ENCODE assay signal across 22 mouse cellular contexts in the genomic region with DNA sequence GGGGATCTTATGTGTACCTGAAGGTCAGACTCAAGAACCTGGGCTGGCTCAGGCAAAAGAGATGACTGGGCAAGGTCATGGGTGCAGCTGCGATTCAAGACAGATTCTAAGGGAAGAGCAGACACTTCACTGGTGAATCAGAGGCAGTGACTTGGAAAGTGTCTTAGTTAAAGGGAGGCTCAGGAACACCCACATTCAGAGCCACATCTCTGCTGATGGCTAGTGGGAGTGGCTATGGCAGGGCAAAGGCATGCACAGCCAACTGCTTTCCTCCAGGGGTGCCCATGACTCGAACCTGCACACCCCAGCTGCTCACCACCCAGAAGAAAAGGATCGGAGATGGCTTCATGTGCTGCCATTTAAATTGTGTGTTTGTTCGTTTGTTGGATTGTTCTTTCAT.
DNase-seq lines count a peak whose midpoint lies in the region; ATAC-seq and TF ChIP-seq lines count a peak whose summit lies in the region.
"Had no signal": no experiment of that assay in that cellular context is flagged by ENCODE, and none has a peak within 500 bp of the region (broad histone marks: within the 10 kb centered on the region; RNA-seq: fewer than 3 reads in every experiment).

No protein-coding gene starts in this region.

- in situ Hi-C loops in Patski (cut with MboI; ENCODE audit: low pct_unique_long_range_greater_than_20kb) = no loop called here

- TF ChIP-seq CTCF in Patski (IDR thresholded peaks at IDR 0.05) = no peak

- peak; percentile 40 for ATAC-seq in Patski
- ATAC-seq: activated CD4-positive, CD25-positive, alpha-beta regulatory T cell, adult 4 months; forebrain, embryonic 13.5 days; forebrain, embryonic 16.5 days; hindbrain, postnatal 0 days; inflammation-experienced regulatory T-cells, adult 6 months; intestine, embryonic 16.5 days had no signal

- CTCF ChIA-PET in Patski (lab: Charles Lee) = no interaction called here

- peaks cover 11% of the 10 kb centered on the region for H3K27me3 ChIP-seq in Patski

- peak; percentile 44 for DNase-seq in 3134 (ENCODE audit: extremely low read depth, insufficient read length, low spot score)
- DNase-seq in ES-CJ7 (ENCODE audit: low read depth, low spot score) = peak; percentile 60
- peak; percentile 10 for DNase-seq in Patski (ENCODE audit: low read depth, low spot score)
- peak; percentile 72 for DNase-seq in brain, adult 2 months (ENCODE audit: low read depth, low spot score)
- no peak for DNase-seq in urinary bladder, postnatal 25 days (ENCODE audit: low spot score)
- DNase-seq in spleen, postnatal 10 days (ENCODE audit: low spot score in 2 of 2) = no peak
- no peak for DNase-seq in left cerebral cortex, adult 9 months (ENCODE audit: low spot score in 2 of 2)
- DNase-seq: adrenal gland, adult 8-10 months; adrenal gland, postnatal 25 days; cerebellum, adult 18-20 months; cerebellum, adult 9-10 months; cerebellum, postnatal 14 days; gastrocnemius, postnatal 25 days; heart, adult 18-20 months; heart, postnatal 10 days; heart, postnatal 36 days had no signal

- POLR2A ChIA-PET in Patski (lab: Charles Lee) = interaction anchor here (0.6 kb wide), 1 partner anchor 838 kb away, joined by 8 read pairs; no protein-coding TSS in a partner anchor

Comparison
In these comparisons a context has a peak if more than half of its experiments do, and no peak if none do; other contexts are left out.
1. DNase-seq: peak in 3134 (single experiment), ES-CJ7 (single experiment), Patski (single experiment) and brain, adult 2 months (single experiment); none in urinary bladder, postnatal 25 days (single experiment), spleen, postnatal 10 days (0 of 2) and left cerebral cortex, adult 9 months (0 of 2).